Mouse (Mus musculus) midbrain, embryonic 13.5 days (tissue): ENCODE measurements around the gene Prickle2. TPM values are rescaled to one million over a fixed set of nuclear protein-coding genes. Genes with fewer than 3 reads are reported as not detected.
A peak's percentile ranks its signal among the peaks of the same experiment; 100 is the strongest.

Source experiments
- ATAC-seq: fragments of 200-750 bp; cut with Nextera tagmentation; 2 replicates; pipeline ENCODE4 v1.8.0; 2017; ENCODE audit warnings: mild to moderate bottlenecking, moderate TSS enrichment, moderate library complexity
- H3K27ac ChIP-seq: fragments of 300-500 bp; sonication (generic); 2 replicates; pipeline ENCODE4 v1.5.1; 2015; ENCODE audit warnings: inconsistent platforms, mild to moderate bottlenecking, moderate library complexity
- H3K27me3 ChIP-seq: fragments of 300-500 bp; sonication (generic); 2 replicates; pipeline ENCODE4 v1.6.1; 2015; ENCODE audit warnings: mild to moderate bottlenecking, inconsistent platforms
- H3K36me3 ChIP-seq: fragments of 300-500 bp; sonication (generic); 2 replicates; pipeline ENCODE4 v1.6.1; 2015; ENCODE audit warnings: mild to moderate bottlenecking, inconsistent platforms
- H3K4me1 ChIP-seq: fragments of 300-500 bp; sonication (generic); replicated peaks from 2 replicates; pipeline ENCODE4 v1.6.1; 2015; ENCODE audit warnings: inconsistent platforms
- H3K4me2 ChIP-seq: fragments of 300-500 bp; sonication (generic); replicated peaks from 2 replicates; pipeline ENCODE4 v1.6.1; 2015; ENCODE audit warnings: moderate library complexity, mild to moderate bottlenecking, inconsistent platforms
- H3K4me3 ChIP-seq: fragments of 300-500 bp; sonication (generic); replicated peaks from 2 replicates; pipeline ENCODE4 v1.5.1; 2015; ENCODE audit warnings: mild to moderate bottlenecking, inconsistent platforms
- H3K9ac ChIP-seq: fragments of 300-500 bp; sonication (generic); replicated peaks from 2 replicates; pipeline ENCODE4 v1.6.1; 2015; ENCODE audit warnings: mild to moderate bottlenecking, inconsistent platforms
- H3K9me3 ChIP-seq: fragments of 300-500 bp; sonication (generic); 2 replicates; pipeline ENCODE4 v1.6.1; 2016; ENCODE audit warnings: mild to moderate bottlenecking, inconsistent platforms
- WGBS: fragments of 180-500 bp; shearing (Covaris S2); methylation state at CpG from one replicate; pipeline ENCODE4 v1.1.7; 2015; 5-methylcytosine and 5-hydroxymethylcytosine counted together
- polyA plus RNA-seq: library from polyadenylated mRNA; unstranded; fragments of >200 nt; fragmentation: Nextera tagmentation; extraction: Ambion mirVana; gene quantifications from 2 replicates; pipeline ENCODE4 v1.2.1, GENCODE M21; 2015

The Prickle2 gene
- polyA plus RNA-seq, 1 experiment from 2014 or later: 12.3 TPM

GRCm38 (mm10) chr6:92570090-92570489 is 135.9 kb downstream of the Prickle2 start:
- Histone ChIP-seq H3K27me3 (no peaks in the 10 kb centered on the region), H3K4me1 (peaks cover 13% of the 10 kb centered on the region), H3K9me3 (no peaks in the 10 kb centered on the region), H3K9ac (no peak overlapping the region), H3K36me3 (no peaks in the 10 kb centered on the region), H3K4me2 (no peak overlapping the region), H3K27ac (peak overlapping the region; percentile 9), H3K4me3 (no peak overlapping the region)
- 30% methylated on average over 7 of the region's 7 CpGs for WGBS
- no peak for ATAC-seq

GRCm38 (mm10) chr6:92569283-92569682 is 136.7 kb downstream of the Prickle2 start:
- ATAC-seq: no peak
- WGBS: 44% methylated on average over 4 of the region's 4 CpGs
- Histone ChIP-seq H3K36me3 (no peaks in the 10 kb centered on the region), H3K4me3 (no peak overlapping the region), H3K4me2 (no peak overlapping the region), H3K4me1 (peaks cover 13% of the 10 kb centered on the region), H3K27me3 (no peaks in the 10 kb centered on the region), H3K9me3 (no peaks in the 10 kb centered on the region), H3K27ac (no peak overlapping the region), H3K9ac (no peak overlapping the region)

- Histone ChIP-seq H3K9ac (no peak overlapping the region), H3K4me3 (no peak overlapping the region), H3K4me1 (no peaks in the 10 kb centered on the region), H3K36me3 (no peaks in the 10 kb centered on the region), H3K27ac (no peak overlapping the region), H3K27me3 (no peaks in the 10 kb centered on the region), H3K9me3 (no peaks in the 10 kb centered on the region), H3K4me2 (no peak overlapping the region)
- no peak for ATAC-seq
- WGBS: 95% methylated on average over 1 of the region's 1 CpGs
These were observed 146.7 kb downstream of the Prickle2 start for GRCm38 (mm10) chr6:92559261-92559660.

GRCm38 (mm10) chr6:92555675-92556074 is 150.3 kb downstream of the Prickle2 start:
- no peak overlapping the region for H3K4me2 ChIP-seq
- ATAC-seq: no peak
- no peaks in the 10 kb centered on the region for H3K4me1 ChIP-seq
- no peak overlapping the region for H3K27ac ChIP-seq
- H3K9ac ChIP-seq: no peak overlapping the region
- no peaks in the 10 kb centered on the region for H3K27me3 ChIP-seq
- H3K36me3 ChIP-seq: no peaks in the 10 kb centered on the region
- no peak overlapping the region for H3K4me3 ChIP-seq
- H3K9me3 ChIP-seq: no peaks in the 10 kb centered on the region; the same call in 1 of the 2 replicates
- 76% methylated on average over 2 of the region's 2 CpGs for WGBS

GRCm38 (mm10) chr6:92553086-92553485 is 152.9 kb downstream of the Prickle2 start:
- no peak overlapping the region for H3K9ac ChIP-seq
- no peaks in the 10 kb centered on the region for H3K27me3 ChIP-seq
- H3K4me2 ChIP-seq: no peak overlapping the region
- no peak for ATAC-seq
- H3K4me1 ChIP-seq: no peaks in the 10 kb centered on the region
- H3K9me3 ChIP-seq: no peaks in the 10 kb centered on the region; the same call in 1 of the 2 replicates
- H3K4me3 ChIP-seq: no peak overlapping the region
- H3K27ac ChIP-seq: no peak overlapping the region
- 91% methylated on average over 4 of the region's 4 CpGs for WGBS
- no peaks in the 10 kb centered on the region for H3K36me3 ChIP-seq

GRCm38 (mm10) chr6:92549246-92549645 is 156.7 kb downstream of the Prickle2 start:
- Histone ChIP-seq H3K27me3 (no peaks in the 10 kb centered on the region), H3K9ac (no peak overlapping the region), H3K36me3 (no peaks in the 10 kb centered on the region), H3K4me2 (no peak overlapping the region), H3K27ac (no peak overlapping the region), H3K9me3 (no peaks in the 10 kb centered on the region; the same call in 1 of the 2 replicates), H3K4me3 (no peak overlapping the region), H3K4me1 (no peaks in the 10 kb centered on the region)
- 86% methylated on average over 8 of the region's 8 CpGs for WGBS
- no peak for ATAC-seq

GRCm38 (mm10) chr6:92545204-92545603 is 160.8 kb downstream of the Prickle2 start:
- no peak overlapping the region for H3K9ac ChIP-seq
- H3K27me3 ChIP-seq: no peaks in the 10 kb centered on the region
- H3K4me2 ChIP-seq: no peak overlapping the region
- 84% methylated on average over 2 of the region's 2 CpGs for WGBS
- no peak overlapping the region for H3K4me3 ChIP-seq
- H3K36me3 ChIP-seq: no peaks in the 10 kb centered on the region
- no peak overlapping the region for H3K27ac ChIP-seq
- ATAC-seq: no peak
- 0 out of 2 replicates have a peak, but pooled peaks cover 2% of the 10 kb centered on the region for H3K4me1 ChIP-seq
- H3K9me3 ChIP-seq: no peaks in the 10 kb centered on the region

- Histone ChIP-seq H3K4me3 (no peak overlapping the region), H3K4me1 (peaks cover 8% of the 10 kb centered on the region), H3K9me3 (no peaks in the 10 kb centered on the region), H3K36me3 (no peaks in the 10 kb centered on the region), H3K4me2 (no peak overlapping the region), H3K27ac (no peak overlapping the region), H3K9ac (no peak overlapping the region), H3K27me3 (no peaks in the 10 kb centered on the region)
- 78% methylated on average over 4 of the region's 4 CpGs for WGBS
- no peak for ATAC-seq
These were observed 162.1 kb downstream of the Prickle2 start for GRCm38 (mm10) chr6:92543825-92544224.

- no peaks in the 10 kb centered on the region for H3K9me3 ChIP-seq
- H3K27me3 ChIP-seq: no peaks in the 10 kb centered on the region
- no peak for ATAC-seq
- H3K27ac ChIP-seq: no peak overlapping the region
- H3K4me2 ChIP-seq: no peak overlapping the region
- no peak overlapping the region for H3K9ac ChIP-seq
- no peak overlapping the region for H3K4me3 ChIP-seq
- H3K4me1 ChIP-seq: peaks cover 8% of the 10 kb centered on the region
- WGBS: 74% methylated on average over 5 of the region's 5 CpGs
- no peaks in the 10 kb centered on the region for H3K36me3 ChIP-seq
These were observed 163.4 kb downstream of the Prickle2 start for GRCm38 (mm10) chr6:92542402-92543101.

- Histone ChIP-seq H3K27ac (peak overlapping the region; percentile 27; the same call in 1 of the 2 replicates), H3K4me1 (peaks cover 15% of the 10 kb centered on the region), H3K4me2 (peak overlapping the region; percentile 51), H3K9me3 (no peaks in the 10 kb centered on the region), H3K9ac (no peak overlapping the region), H3K4me3 (peak overlapping the region; percentile 26), H3K27me3 (no peaks in the 10 kb centered on the region), H3K36me3 (no peaks in the 10 kb centered on the region)
- ATAC-seq: 0 out of 2 replicates have a peak, but pooled peaks have one; percentile 56
- WGBS: 15% methylated on average over 11 of the region's 11 CpGs
These were observed 171.5 kb downstream of the Prickle2 start for GRCm38 (mm10) chr6:92534226-92535031.

- Histone ChIP-seq H3K9me3 (no peaks in the 10 kb centered on the region), H3K9ac (no peak overlapping the region), H3K36me3 (no peaks in the 10 kb centered on the region), H3K27ac (no peak overlapping the region), H3K4me1 (peaks cover 15% of the 10 kb centered on the region), H3K4me3 (no peak overlapping the region), H3K27me3 (no peaks in the 10 kb centered on the region), H3K4me2 (no peak overlapping the region)
- whole genome bisulfite sequencing: 79% methylated on average over 8 of the region's 8 CpGs
- no peak for ATAC-seq
These were observed 172.5 kb downstream of the Prickle2 start for GRCm38 (mm10) chr6:92533306-92534063.

GRCm38 (mm10) chr6:92532896-92533295 is 173.1 kb downstream of the Prickle2 start:
- Histone ChIP-seq H3K4me1 (peaks cover 15% of the 10 kb centered on the region), H3K4me2 (no peak overlapping the region), H3K27ac (no peak overlapping the region), H3K27me3 (no peaks in the 10 kb centered on the region), H3K9me3 (no peaks in the 10 kb centered on the region), H3K36me3 (no peaks in the 10 kb centered on the region), H3K4me3 (no peak overlapping the region), H3K9ac (no peak overlapping the region)
- no peak for ATAC-seq
- 77% methylated on average over 3 of the region's 3 CpGs for WGBS
